Mouse (Mus musculus): ENCODE measurements at regions not wholly inside any gene's neighbourhood (a gene's known extent, or its start where the extent isn't known, plus 50 kb on each side); places are given as distances from the start of the nearest gene placed in this dataset.

- TF ChIP-seq ETS1 (IDR thresholded peaks at IDR 0.05; ENCODE audit: low read depth, low read length) (peak; percentile 86), CHD1 (IDR thresholded peaks at IDR 0.05; ENCODE audit: low read depth, low read length) (no peak), ELF1 (IDR thresholded peaks at IDR 0.05; ENCODE audit: low read depth, low read length) (no peak), GATA1 (IDR thresholded peaks at IDR 0.05; ENCODE audit: low read depth, low read length) (peak; percentile 66), POLR2A (IDR thresholded peaks at IDR 0.05; ENCODE audit: control insufficient read depth in 1 of 2, insufficient read depth in 1 of 2, low read depth in 1 of 2, low read length in 2 of 2, poor library complexity in 1 of 2) (no peak), CTCF (IDR thresholded peaks at IDR 0.05 in 2 of 3, conservative IDR thresholded peaks at IDR 0.05 in 1 of 3; ENCODE audit: control insufficient read depth in 1 of 3, insufficient read depth in 1 of 3, low read depth in 2 of 3, low read length in 3 of 3, poor library complexity in 1 of 3, severe bottlenecking in 1 of 3) (no peak), BHLHE40 (IDR thresholded peaks at IDR 0.05; ENCODE audit: borderline replicate concordance, low read depth, low read length) (no peak), USF2 (IDR thresholded peaks at IDR 0.05; ENCODE audit: borderline replicate concordance in 1 of 2, insufficient read depth in 1 of 2, low read depth in 1 of 2, low read length in 2 of 2) (no peak), HCFC1 (IDR thresholded peaks at IDR 0.05; ENCODE audit: low read depth, low read length) (no peak)
Observed at GRCm38 (mm10) chr13:107573499-107574355, 470.5 kb upstream of the Smim15 start.
